Mouse (Mus musculus) adipocyte (in vitro differentiated cells): Measurements from ENCODE around the gene Tldc1.

Source experiments
- DNase-seq: peaks from one replicate; pipeline ENCODE4 v3.0.0-alpha.2; 2016; ENCODE audit warnings: low spot score

The Tldc1 gene

DNA sequence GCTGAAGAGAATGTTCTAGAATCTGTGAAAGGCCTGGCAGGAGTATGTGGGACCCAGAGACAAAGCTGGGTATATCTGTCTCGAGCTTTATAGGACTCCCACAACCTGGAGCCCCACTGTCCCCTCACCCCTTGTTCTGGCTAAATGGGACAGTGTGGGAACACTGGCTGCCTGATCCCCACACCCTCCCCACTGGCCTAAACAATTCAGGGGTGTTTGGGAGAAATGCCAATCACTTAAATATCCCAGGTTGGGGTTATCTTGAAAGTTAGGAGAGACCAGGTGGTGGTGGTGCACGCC, 20.7 kb upstream of the Tldc1 start:
- no peak for DNase-seq

DNA sequence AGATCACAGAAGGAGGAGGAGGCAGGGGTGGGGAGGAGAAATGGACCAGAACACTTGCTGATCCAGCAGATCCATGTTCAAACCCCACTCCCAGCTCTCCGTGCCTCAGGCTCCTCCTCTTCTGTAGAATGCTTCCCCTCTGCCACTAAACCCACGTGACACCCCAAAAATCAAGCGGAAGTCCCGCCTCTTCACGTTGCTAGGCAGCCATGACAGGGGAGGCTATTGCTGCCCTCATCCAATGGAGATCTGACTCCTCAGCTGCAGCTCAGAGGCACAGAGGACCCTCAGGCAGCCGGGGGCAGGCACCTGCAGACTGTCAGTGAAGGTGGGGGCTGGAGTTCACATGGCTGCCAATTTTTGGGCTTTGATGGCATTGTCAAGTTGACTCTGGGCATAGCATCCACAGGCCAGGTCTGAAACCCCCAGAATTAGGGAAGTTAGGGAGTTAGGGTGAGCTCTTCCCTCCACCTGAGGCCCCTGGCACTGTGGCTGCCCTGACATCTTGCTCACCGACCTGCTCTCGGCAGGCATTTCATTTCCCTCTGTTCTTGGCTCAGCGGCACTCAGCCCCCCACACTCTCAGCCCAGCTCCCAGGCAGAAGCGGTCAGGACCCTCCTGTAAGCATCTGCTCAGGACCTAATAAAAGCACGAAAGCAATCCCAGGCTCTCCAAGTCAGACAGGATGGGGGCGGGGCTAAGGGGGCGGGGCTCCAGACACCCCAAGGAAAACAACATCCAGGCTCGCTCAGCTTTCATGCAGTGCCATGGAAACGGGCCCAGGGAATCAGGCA, 20.2 kb upstream of the Tldc1 start:
- DNase-seq = peak; percentile 16

DNA sequence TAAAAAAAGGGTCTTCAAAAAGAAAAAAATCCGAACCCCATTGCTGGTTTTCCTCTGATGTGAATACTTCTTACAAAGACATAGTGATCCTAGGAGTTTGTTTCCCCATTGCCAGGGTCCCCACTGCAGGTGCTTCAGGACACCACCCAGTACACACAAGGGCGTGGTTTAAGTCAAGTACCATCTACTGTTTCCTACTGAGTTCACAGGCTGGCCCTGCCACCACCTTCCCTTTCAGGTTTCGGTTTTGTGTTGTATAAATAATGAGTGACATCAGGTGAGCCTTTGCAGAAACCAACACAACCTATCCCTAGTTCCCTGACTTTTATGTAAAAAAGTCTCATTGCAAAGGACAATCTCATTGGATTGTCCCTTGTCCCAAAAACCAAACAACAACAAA, 17.4 kb upstream of the Tldc1 start:
- DNase-seq = no peak

DNA sequence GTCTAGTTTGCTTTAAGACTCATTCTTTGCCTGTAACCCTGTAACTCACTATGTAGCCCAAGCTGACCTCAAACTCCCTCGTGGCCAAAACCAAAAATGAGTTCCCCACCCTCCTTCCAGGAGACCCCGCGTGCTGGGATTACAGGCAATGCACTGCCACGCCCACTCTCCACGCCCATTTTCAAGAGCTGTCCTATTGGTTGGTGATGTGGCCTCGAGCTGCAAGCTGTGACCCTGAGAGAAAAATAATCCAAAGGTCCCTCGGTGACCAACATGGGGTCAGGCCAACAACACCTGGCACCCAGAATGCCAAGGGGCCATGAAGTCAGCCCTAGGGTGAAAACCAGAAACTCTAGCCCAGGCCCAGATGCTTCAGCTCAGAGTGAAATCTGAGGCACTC, 16.5 kb upstream of the Tldc1 start:
- DNase-seq = no peak

DNA sequence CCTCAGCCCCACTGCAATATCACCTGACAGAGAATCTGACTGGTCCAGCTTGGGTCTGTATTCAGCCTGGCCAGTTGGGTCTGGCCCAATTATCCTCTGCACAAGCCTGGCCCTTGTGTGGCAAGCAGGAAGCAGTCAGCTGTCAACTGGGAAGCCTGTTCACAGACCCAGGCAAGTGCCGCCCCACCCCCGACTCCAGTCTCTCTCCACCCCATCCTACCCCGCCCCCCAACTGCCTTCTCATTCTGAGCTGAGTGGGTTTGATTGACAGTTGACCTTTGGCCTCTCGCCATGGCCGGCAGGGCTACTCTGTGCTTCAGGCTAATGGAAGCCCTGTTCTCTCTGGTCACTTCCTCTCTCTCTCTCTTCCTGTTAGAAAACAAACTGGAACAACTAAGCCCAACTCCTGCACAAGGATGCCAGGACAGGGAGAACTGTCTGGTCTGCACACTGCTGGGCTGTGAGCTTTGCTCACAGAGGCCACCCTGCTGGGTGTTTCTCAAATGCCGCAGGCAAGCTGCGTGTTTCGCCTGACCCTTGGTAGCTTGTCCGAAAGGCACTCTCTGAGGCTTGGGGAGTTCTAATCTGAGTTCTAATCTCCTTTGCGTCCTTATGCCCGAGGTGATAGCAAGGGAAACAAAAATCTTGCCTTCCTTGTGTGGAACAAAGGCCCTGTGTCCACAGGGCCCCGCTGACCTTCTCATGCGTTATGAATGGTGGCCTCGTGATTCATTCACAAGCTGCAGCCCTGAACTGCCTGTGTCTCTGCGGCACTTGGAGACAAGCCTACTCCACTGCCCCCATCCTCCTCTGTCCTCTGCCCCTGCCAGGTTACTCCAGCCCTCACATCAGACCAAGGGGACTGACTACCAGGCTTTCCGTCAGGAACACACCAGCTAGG, 13.8 kb upstream of the Tldc1 start:
- DNase-seq = peak; percentile 49

GRCm38 (mm10) chr8:119789581-119789980, 11.4 kb upstream of the Tldc1 start:
- DNase-seq = no peak

DNA sequence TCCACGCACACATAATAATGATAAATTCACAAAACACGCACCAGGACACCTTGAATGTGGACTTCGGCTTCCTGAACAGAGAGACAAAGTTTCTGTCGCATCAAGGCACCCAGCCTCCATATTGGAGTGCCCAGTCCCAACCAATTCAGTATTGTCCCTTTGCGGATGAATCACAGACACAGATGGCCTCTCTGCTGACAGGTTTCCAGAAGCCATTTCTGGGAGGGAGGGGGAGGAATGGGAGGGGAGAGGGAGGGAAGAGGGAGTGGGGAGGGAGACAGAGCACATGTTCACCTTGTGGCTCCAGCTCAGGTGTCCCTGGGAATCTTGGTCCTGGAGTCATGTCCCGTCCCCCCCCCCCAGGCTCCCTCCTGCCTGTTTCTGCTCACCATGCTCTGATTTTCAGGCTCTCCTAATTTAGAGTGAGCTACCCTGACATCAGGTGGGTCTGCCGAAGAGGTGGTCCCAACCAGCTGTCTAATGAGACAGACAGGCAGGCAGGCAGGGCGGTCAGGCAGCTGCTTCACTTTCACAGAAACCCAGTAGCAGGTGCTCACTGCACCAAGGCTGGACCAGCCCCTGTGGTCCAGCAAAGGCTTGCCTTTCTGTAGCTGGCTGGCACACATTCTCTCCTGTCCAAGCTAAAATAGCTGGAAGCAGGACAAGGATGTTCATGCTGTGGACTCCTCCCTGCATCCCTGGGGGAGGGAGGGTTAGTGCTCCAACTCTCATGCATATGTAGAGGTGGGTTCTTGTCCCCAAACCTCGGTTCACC, 10.6 kb upstream of the Tldc1 start:
- DNase-seq = no peak

DNA sequence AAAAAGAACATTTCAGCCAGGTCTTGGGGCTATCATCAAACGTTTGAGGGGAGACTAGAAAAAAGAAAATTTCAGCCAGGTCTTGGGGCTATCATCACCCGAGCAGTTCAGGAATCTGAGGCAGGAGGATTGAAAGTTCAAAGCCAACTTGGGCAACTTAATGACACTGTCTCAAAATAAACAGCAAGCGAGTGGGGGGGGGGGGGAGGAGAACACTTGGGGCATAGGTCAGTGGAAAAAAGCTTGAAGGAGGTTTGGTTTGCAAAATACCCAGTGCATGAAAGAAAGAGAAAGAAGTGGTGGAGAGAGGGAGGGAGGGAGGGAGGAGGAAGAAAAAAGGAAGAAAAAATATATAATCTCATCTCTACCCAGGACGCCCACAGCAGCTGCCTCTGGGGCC, 9.1 kb upstream of the Tldc1 start:
- DNase-seq = no peak

DNA sequence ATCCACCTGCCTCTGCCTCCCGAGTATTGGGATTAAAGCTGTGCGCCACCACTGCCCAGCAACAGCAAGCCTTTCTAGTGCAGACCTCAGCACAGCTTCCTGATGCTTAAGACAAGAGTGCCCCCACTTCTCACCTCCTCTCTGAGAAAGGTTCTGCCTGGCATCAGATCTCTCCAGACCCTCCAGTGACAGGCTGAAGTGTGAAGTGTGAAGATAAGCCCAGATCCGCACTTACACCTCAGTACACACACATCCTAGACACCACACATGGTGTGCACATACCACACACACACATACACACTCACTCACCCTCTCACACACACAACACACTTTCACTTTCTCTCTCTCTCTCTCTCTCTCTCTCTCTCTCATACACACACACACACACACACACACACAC, 8.7 kb upstream of the Tldc1 start:
- DNase-seq = no peak

- no peak for DNase-seq
Observed at GRCm38 (mm10) chr8:119785764-119786405, 7.7 kb upstream of the Tldc1 start.

DNA sequence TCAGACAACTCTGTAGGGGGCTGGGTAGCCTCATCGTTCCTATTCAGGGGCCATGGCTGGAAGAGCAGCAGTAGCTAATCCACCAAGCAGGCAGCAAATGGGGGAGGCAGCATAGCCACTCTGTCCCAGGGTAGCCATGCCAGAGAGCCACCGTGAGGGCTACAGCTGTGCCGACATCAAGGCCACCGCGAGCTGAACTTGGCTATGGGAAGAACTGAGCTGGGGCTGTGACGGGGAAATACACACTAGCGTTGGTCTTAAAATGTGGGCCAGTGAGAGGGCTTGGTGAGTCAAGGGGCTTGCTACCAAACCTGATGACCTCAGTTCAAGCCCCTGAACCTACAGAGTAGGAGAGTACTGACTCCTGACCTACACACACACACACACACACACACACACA, 6.5 kb upstream of the Tldc1 start:
- DNase-seq = no peak

DNA sequence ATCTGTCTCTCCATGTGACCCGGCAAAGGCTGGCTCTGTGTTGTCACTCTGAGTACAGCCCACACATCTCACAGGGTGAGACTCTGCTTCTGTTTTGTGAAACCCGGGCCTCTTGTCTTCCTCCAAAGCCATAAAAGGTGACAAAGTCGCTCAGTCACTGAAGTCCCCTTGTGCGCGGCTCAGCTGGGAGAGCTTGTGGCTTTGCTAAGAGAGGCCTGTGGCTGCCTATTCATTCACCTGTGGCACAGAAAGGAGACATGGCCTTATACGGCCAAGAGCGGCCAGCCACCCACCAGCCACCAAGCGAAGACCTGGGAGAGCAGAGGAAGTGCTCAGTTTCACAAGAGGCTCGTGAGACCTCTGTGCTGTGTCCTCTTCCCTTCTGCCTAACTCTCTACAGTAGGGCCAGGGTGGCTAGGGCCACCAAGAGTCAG, 5.9 kb upstream of the Tldc1 start:
- no peak for DNase-seq

DNA sequence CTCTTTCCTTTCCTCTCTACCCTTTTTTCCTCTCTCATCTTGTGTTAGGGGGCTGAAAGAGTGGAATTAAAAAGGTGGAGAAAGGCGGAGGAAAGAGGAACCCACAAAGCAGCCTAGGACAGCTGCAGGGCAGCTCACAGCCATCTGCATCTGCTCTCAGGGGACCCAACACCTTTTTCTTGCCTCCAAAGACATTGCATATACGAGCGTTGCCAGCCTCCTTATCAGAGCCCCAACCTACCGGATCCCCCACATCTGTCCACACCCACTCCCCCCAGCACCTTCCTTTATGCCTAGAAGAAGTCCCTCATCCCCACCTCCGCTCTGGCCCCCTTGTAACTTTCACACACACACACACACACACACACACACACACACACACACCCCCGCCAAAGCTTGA, 5.4 kb upstream of the Tldc1 start:
- no peak for DNase-seq

DNA sequence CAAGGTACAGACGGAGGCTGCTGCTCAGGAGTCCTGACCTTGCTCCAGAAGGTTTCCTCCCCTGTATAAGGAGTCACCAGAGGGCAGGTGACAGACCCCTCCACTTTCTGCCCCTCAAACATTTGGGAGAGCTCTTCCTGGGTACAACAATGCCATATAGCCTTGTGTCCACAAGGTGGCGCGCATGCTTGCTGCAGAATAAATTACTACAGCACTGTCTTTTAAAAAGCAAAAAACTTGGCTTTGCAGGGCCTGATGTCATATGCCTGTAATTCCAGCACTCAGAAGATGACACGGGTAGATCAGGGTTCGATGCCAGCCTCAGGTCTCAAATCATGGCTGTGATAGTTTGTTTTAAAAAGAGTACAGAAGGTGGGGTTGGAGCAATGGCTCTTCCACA, 4.5 kb upstream of the Tldc1 start:
- peak; percentile 71 for DNase-seq

GRCm38 (mm10) chr8:119781086-119781840, 3.0 kb upstream of the Tldc1 start:
- DNase-seq = no peak

DNA sequence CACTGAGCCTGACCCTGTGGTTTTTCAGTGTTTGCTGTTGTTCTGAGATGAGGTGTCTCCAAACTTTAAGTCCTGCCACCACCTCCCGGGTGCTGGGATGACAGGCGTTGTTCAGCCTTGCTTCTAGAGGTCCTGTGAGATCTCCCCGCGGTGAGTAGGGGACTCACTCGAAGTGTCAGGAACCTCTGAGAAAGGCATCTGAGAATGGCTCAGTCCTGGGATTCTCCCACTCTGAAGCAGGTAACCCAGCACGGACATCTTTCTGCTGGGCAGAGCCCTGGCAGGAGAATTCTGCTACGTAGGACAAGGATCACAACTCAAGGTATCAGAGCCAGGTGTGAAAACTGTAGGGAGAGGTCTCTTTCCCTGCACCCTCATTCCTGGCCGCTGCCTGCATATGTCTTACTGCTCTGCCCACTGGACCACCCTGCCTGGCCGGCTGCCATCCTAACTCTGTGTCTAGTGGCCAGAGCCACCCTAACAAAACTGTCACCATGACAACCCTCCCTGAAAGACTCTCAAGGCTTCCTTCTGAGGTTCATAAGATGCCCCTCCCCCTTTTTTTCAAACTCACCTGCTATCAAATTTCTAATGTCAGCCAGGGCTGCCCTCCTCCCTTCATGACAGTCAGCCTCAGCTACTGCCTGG, 2.3 kb upstream of the Tldc1 start:
- DNase-seq = no peak

GRCm38 (mm10) chr8:119779013-119779737, 959 bp upstream of the Tldc1 start:
- DNase-seq = peak; percentile 83

DNA sequence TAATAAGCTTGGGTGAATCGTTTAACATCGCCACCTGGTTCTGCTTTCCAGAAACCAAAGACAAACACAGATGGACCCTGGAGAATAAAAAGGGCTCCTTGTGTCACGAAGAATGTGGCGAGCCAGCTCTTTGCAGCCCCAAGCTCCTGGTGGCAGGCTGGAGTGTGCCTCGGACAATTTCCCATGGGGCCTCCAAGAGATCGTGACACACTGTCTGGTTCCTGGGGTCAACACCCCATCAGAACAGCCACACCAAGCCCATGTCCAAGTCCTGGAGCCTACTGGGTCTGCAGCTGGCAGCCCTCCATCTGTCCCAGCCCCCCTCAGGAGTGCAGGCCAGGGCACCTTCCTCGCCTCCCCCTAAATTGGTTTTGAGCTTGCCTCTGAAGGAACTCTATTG, 451 bp downstream of the Tldc1 start:
- DNase-seq = no peak

GRCm38 (mm10) chr8:119776668-119777245, 1.5 kb downstream of the Tldc1 start:
- DNase-seq = no peak
